Mouse (Mus musculus): ENCODE measurements around the gene Gpm6b. TPM values are rescaled to one million over a fixed set of nuclear protein-coding genes. Genes with fewer than 3 reads are reported as not detected.
A peak's percentile ranks its signal among the peaks of the same experiment; 100 is the strongest.

Gene Gpm6b
- polyA plus RNA-seq, 1 experiment from 2014 or later = 24.1 TPM

- H3K4me1 ChIP-seq = no peaks in the 10 kb centered on the region
- peak overlapping the region; percentile 90 for H3K4me2 ChIP-seq
- H3K36me3 ChIP-seq = no peaks in the 10 kb centered on the region
- no peaks in the 10 kb centered on the region for H3K9me3 ChIP-seq (replicated peaks)
- WGBS = 34% methylated on average over 13 of the region's 13 CpGs
- peak overlapping the region; percentile 57 for H3K4me3 ChIP-seq (replicated peaks)
- peaks cover 63% of the 10 kb centered on the region for H3K27me3 ChIP-seq
- ATAC-seq (replicated peaks; ENCODE audit: low FRiP score) = no peak; the same call in none of the 2 replicates
- H3K27ac ChIP-seq = no peak overlapping the region
- peak overlapping the region; percentile 45 for H3K9ac ChIP-seq
These were observed 809 bp downstream of the Gpm6b start for GRCm38 (mm10) chrX:166239520-166239919.

DNA sequence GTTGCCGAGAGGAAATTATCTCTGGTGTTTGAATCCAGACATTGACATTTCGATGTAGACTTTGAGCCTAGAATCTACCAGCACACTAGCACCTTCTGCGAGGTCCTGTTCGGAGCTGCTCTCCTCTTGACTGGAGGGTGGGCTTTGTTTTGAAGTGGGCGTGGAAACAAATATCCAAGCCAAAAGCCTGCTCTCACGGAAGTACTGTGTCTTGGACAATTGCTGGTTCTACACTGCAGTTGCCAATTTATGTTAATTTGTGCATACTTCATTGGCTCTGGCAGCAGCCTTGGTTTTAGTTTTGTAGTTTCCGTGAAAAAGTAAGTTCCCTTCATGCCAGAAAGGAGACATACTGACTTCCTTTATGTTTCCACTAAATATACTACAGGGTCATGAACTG is 2.0 kb downstream of the Gpm6b start:
- H3K36me3 ChIP-seq = no peaks in the 10 kb centered on the region
- WGBS = 70% methylated on average over 7 of the region's 7 CpGs
- H3K27ac ChIP-seq = no peak overlapping the region
- peaks cover 68% of the 10 kb centered on the region for H3K27me3 ChIP-seq
- H3K9ac ChIP-seq = no peak overlapping the region
- H3K4me1 ChIP-seq = no peaks in the 10 kb centered on the region
- no peak overlapping the region for H3K4me3 ChIP-seq (replicated peaks)
- no peak overlapping the region for H3K4me2 ChIP-seq
- H3K9me3 ChIP-seq (replicated peaks) = no peaks in the 10 kb centered on the region
- ATAC-seq (replicated peaks; ENCODE audit: low FRiP score) = no peak

- H3K27me3 ChIP-seq = peaks cover 66% of the 10 kb centered on the region
- H3K9me3 ChIP-seq (replicated peaks) = no peaks in the 10 kb centered on the region
- 65% methylated on average over 4 of the region's 4 CpGs for WGBS
- no peak for ATAC-seq (replicated peaks; ENCODE audit: low FRiP score)
- no peak overlapping the region for H3K9ac ChIP-seq
- no peak overlapping the region for H3K4me2 ChIP-seq
- no peak overlapping the region for H3K27ac ChIP-seq
- no peak overlapping the region for H3K4me3 ChIP-seq (replicated peaks)
- H3K4me1 ChIP-seq = no peaks in the 10 kb centered on the region
- H3K36me3 ChIP-seq = no peaks in the 10 kb centered on the region
These were observed 4.7 kb downstream of the Gpm6b start for GRCm38 (mm10) chrX:166243261-166243885.

DNA sequence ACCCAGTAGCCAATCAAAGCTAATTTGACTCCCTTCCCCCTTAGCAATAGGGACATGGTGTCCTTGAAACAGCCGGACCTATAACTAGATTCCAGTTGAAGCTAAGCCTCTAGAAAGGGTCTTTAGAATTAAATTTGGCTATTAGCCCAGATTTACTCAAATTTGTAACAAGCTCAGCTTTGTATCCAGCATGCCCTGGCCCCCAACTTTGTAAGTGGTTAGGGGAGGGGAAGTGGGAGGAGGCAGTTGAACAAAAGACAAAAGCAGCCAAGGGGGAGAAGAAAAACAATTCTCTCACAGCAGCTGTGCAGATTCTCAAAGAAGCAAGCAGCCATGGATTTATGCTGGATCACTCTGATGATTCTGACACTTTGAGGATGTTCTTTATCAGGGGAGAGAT is 32.8 kb downstream of the Gpm6b start:
- Histone ChIP-seq H3K9me3 (replicated peaks) (no peaks in the 10 kb centered on the region), H3K27me3 (peaks cover 10% of the 10 kb centered on the region; the same call in 1 of the 2 replicates), H3K27ac (no peak overlapping the region), H3K4me2 (no peak overlapping the region), H3K4me1 (no peaks in the 10 kb centered on the region), H3K9ac (no peak overlapping the region), H3K36me3 (no peaks in the 10 kb centered on the region), H3K4me3 (replicated peaks) (no peak overlapping the region)
- ATAC-seq (replicated peaks; ENCODE audit: low FRiP score) = no peak
- 49% methylated on average over 1 of the region's 1 CpGs for WGBS

DNA sequence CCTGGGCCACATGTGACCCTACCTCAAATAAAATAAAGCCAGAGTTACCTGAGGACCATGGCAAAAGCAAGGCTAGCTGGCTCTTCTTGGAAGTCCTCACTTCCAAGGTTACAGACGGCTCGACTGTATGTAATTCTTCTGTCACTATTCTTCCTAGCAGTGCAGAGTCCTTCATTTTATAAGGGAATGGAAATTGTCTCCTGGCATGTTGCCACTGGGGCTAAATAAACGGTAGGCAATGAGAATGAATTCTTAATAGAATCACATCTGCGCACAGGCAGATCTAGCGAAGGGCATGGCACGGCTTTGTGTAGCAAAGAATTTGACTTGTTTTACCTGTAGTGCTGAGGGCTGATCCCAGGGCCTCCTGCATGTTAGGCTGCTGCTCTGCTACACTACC is 33.9 kb downstream of the Gpm6b start:
- Histone ChIP-seq H3K4me3 (replicated peaks) (no peak overlapping the region), H3K27me3 (peaks cover 16% of the 10 kb centered on the region; the same call in 1 of the 2 replicates), H3K9ac (no peak overlapping the region), H3K9me3 (replicated peaks) (no peaks in the 10 kb centered on the region), H3K4me2 (no peak overlapping the region), H3K36me3 (no peaks in the 10 kb centered on the region), H3K27ac (no peak overlapping the region), H3K4me1 (no peaks in the 10 kb centered on the region)
- 82% methylated on average over 6 of the region's 6 CpGs for WGBS
- ATAC-seq (replicated peaks; ENCODE audit: low FRiP score) = no peak

DNA sequence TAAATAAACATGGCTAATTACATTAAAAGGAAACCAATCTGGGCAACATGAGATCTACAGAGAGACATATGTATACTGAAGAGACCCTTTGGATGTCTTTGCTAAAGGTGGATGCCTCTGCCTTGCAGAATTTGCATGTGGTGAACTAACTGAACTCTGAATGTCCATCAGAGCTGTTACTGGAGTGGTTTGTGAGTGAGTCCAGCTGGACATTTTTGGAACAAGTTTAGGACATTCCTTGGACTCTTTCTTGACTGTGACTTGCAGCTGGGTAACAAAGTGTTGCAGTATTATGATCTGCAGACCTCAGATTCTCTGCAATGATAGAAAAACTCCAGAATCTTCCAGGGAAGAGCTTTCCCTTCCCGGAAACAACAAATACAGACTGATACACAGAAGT is 41.1 kb downstream of the Gpm6b start:
- Histone ChIP-seq H3K4me2 (no peak overlapping the region), H3K36me3 (no peaks in the 10 kb centered on the region), H3K27me3 (peaks cover 28% of the 10 kb centered on the region; the same call in 1 of the 2 replicates), H3K9ac (no peak overlapping the region), H3K4me3 (replicated peaks) (no peak overlapping the region), H3K4me1 (no peaks in the 10 kb centered on the region), H3K9me3 (replicated peaks) (no peaks in the 10 kb centered on the region), H3K27ac (no peak overlapping the region)
- no peak for ATAC-seq (replicated peaks; ENCODE audit: low FRiP score)
- 75% methylated on average over 1 of the region's 1 CpGs for WGBS

DNA sequence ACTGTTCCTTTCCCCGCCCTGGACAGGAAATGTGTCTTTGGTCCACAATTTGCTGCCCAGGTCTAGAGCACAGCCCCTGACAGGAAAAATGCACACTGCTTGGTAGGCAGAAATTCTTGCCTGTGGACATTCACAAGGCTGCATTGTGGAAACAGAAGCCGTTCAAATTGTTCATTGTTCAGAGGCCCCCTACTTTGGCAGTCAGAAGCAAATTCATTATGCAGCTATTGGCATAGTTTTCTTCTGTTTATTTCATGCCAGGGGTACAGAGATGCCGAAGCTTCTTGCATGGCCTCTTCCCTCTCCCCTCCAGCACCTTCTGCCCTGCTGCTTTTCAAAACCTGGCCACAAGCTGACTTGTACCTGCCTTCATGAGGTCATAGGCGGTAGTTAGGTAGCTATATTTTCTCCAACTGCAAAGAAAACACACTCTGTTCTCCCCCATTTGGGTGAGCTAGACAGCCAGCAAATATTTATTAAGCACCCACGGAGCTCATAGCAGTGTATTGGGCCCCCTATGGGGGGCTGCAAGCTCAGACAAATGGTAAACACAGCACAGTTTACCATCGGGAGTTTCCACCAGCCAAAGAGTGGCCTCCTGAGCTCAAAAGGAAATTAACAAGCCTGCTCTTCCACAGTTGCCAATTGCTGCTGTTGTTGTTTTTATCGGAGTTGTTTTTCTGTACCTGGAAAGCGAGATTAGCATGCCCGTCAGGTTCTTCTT is 48.2 kb downstream of the Gpm6b start:
- Histone ChIP-seq H3K9me3 (replicated peaks) (no peaks in the 10 kb centered on the region), H3K4me3 (replicated peaks) (no peak overlapping the region), H3K4me1 (no peaks in the 10 kb centered on the region), H3K27ac (no peak overlapping the region), H3K4me2 (no peak overlapping the region), H3K9ac (no peak overlapping the region), H3K27me3 (peaks cover 60% of the 10 kb centered on the region), H3K36me3 (no peaks in the 10 kb centered on the region)
- WGBS = 56% methylated on average over 9 of the region's 9 CpGs
- ATAC-seq (replicated peaks; ENCODE audit: low FRiP score) = no peak

DNA sequence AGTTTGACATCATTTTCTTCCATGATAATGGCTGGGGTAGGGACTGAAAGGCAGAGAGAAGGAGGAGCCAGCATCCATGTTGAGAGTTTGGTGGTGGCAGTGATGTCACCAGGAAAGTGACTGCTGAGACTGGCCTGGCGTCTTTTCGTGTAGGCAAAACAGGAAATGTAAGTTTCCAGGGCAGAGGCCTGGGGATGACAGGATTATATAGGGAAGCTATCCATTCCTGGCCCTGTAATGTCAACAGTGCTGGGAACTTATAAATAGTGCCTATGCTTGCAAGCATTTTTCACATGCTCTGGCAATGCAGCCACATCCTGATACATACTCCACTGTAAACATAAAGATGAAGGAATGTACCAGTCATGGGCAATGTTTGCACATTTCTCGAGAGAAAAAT is 52.6 kb downstream of the Gpm6b start:
- peaks cover 46% of the 10 kb centered on the region for H3K27me3 ChIP-seq
- no peak overlapping the region for H3K27ac ChIP-seq
- no peaks in the 10 kb centered on the region for H3K9me3 ChIP-seq (replicated peaks)
- no peak for ATAC-seq (replicated peaks; ENCODE audit: low FRiP score)
- no peak overlapping the region for H3K4me2 ChIP-seq
- H3K9ac ChIP-seq = no peak overlapping the region
- no peak overlapping the region for H3K4me3 ChIP-seq (replicated peaks)
- no peaks in the 10 kb centered on the region for H3K4me1 ChIP-seq
- no peaks in the 10 kb centered on the region for H3K36me3 ChIP-seq
- 58% methylated on average over 3 of the region's 3 CpGs for WGBS

- no peak overlapping the region for H3K4me2 ChIP-seq
These were observed 54.8 kb downstream of the Gpm6b start for GRCm38 (mm10) chrX:166293465-166293864.

GRCm38 (mm10) chrX:166302791-166303190 is 64.1 kb downstream of the Gpm6b start:
- Histone ChIP-seq H3K27ac (no peak overlapping the region), H3K9ac (no peak overlapping the region), H3K36me3 (no peaks in the 10 kb centered on the region), H3K9me3 (replicated peaks) (no peaks in the 10 kb centered on the region), H3K4me2 (no peak overlapping the region), H3K4me3 (replicated peaks) (no peak overlapping the region), H3K27me3 (peaks cover 40% of the 10 kb centered on the region), H3K4me1 (no peaks in the 10 kb centered on the region)
- no peak for ATAC-seq (replicated peaks; ENCODE audit: low FRiP score)
- WGBS = 57% methylated on average over 2 of the region's 2 CpGs

More at GRCm38 (mm10) chrX:166293465-166293864, 54.8 kb downstream of the Gpm6b start:
- H3K9ac ChIP-seq = no peak overlapping the region
- no peaks in the 10 kb centered on the region for H3K4me1 ChIP-seq
- H3K36me3 ChIP-seq = no peaks in the 10 kb centered on the region
- no peak overlapping the region for H3K27ac ChIP-seq
- no peak overlapping the region for H3K4me3 ChIP-seq (replicated peaks)
- no peak for ATAC-seq (replicated peaks; ENCODE audit: low FRiP score)
- peaks cover 43% of the 10 kb centered on the region for H3K27me3 ChIP-seq
- no peaks in the 10 kb centered on the region for H3K9me3 ChIP-seq (replicated peaks)
- WGBS = 80% methylated on average over 3 of the region's 3 CpGs

DNA sequence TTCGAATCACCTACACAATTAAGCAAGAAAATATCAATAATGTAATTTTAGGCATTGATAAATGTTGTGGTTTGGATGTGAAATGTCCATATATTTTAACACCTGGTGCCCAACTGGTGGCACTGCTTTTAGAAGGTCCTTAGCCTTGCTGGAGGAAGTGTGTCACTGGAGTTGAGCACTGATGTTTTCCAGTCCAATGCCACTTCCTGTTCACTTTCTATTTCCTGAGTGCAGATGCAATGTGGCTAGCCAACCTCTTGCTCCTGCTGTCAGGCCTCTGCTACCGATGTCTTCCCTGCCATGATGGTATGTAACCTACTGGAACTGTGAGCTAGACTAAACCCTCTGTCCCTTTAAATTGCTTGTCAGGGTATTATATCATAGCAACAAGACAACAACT is 65.6 kb downstream of the Gpm6b start:
- H3K27ac ChIP-seq = no peak overlapping the region
- no peak overlapping the region for H3K4me2 ChIP-seq
- ATAC-seq (replicated peaks; ENCODE audit: low FRiP score) = no peak
- no peak overlapping the region for H3K4me3 ChIP-seq (replicated peaks)
- no peaks in the 10 kb centered on the region for H3K4me1 ChIP-seq
- H3K36me3 ChIP-seq = no peaks in the 10 kb centered on the region
- H3K9me3 ChIP-seq (replicated peaks) = no peaks in the 10 kb centered on the region
- WGBS = 77% methylated on average over 2 of the region's 2 CpGs
- peaks cover 41% of the 10 kb centered on the region for H3K27me3 ChIP-seq
- no peak overlapping the region for H3K9ac ChIP-seq

GRCm38 (mm10) chrX:166307437-166308222 is 68.9 kb downstream of the Gpm6b start:
- no peak overlapping the region for H3K4me2 ChIP-seq
- no peaks in the 10 kb centered on the region for H3K9me3 ChIP-seq (replicated peaks)
- no peaks in the 10 kb centered on the region for H3K36me3 ChIP-seq
- WGBS = 87% methylated on average over 7 of the region's 7 CpGs
- peaks cover 40% of the 10 kb centered on the region for H3K27me3 ChIP-seq
- no peak overlapping the region for H3K4me3 ChIP-seq (replicated peaks)
- H3K4me1 ChIP-seq = no peaks in the 10 kb centered on the region
- H3K9ac ChIP-seq = no peak overlapping the region
- no peak overlapping the region for H3K27ac ChIP-seq
- ATAC-seq (replicated peaks; ENCODE audit: low FRiP score) = no peak

Data from kidney, embryonic 15.5 days (tissue).